Mouse (Mus musculus) heart, adult 2 months (tissue): ENCODE measurements around the gene Pigh. TPM values are rescaled to one million over a fixed set of nuclear protein-coding genes. Genes with fewer than 3 reads are reported as not detected.

Experiments
- DNase-seq, 2 experiments: peaks; one replicate each; pipeline ENCODE4 v3.0.0; 2021
- H3K27ac ChIP-seq: fragments of 200-600 bp; 2 replicates; pipeline ENCODE4 v1.8.1; 2022
- H3K27me3 ChIP-seq: fragments of 200-500 bp; 2 replicates; pipeline ENCODE4 v1.6.1; 2012; ENCODE audit warnings: mild to moderate bottlenecking, low read length, inconsistent platforms, mixed read lengths; ENCODE audit not compliant: control insufficient read depth, insufficient read depth
- H3K36me3 ChIP-seq: fragments of 200-500 bp; 2 replicates; pipeline ENCODE4 v1.6.1; 2012; ENCODE audit warnings: low read length, inconsistent platforms; ENCODE audit not compliant: control insufficient read depth, insufficient read depth
- H3K4me1 ChIP-seq: fragments of 200-500 bp; 2 replicates; pipeline ENCODE4 v1.6.1; 2011; ENCODE audit warnings: low read length; ENCODE audit not compliant: control insufficient read depth, insufficient read depth
- H3K4me3 ChIP-seq: fragments of 200-600 bp; 2 replicates; pipeline ENCODE4 v1.8.1; 2022
- H3K79me2 ChIP-seq: fragments of 200-500 bp; replicated peaks from 2 replicates; pipeline ENCODE4 v1.6.1; 2012; ENCODE audit warnings: mild to moderate bottlenecking, inconsistent platforms, low read length, moderate library complexity, mixed read lengths; ENCODE audit not compliant: control insufficient read depth, insufficient read depth
- H3K9ac ChIP-seq: fragments of 200-500 bp; 2 replicates; pipeline ENCODE4 v1.6.1; 2012; ENCODE audit warnings: low read depth, mild to moderate bottlenecking, control low read depth, inconsistent platforms, low read length, mixed read lengths
- CTCF ChIP-seq: fragments of 200-600 bp; IDR thresholded peaks from 2 replicates; pipeline ENCODE4 v1.8.1; 2022; ENCODE audit warnings: antibody characterized with exemption, mild to moderate bottlenecking, moderate library complexity
- EP300 ChIP-seq: fragments of 200-500 bp; IDR thresholded peaks from 2 replicates; pipeline ENCODE4 v1.6.1; 2011; ENCODE audit warnings: low read depth, low read length, control low read depth; ENCODE audit not compliant: insufficient read depth
- POLR2A ChIP-seq: fragments of 200-500 bp; IDR thresholded peaks from 2 replicates; pipeline ENCODE4 v1.6.1; 2011; ENCODE audit warnings: mild to moderate bottlenecking, low read depth, low read length, control low read depth; ENCODE audit not compliant: insufficient read depth
- WGBS: fragments of 180-500 bp; shearing (Covaris S2); methylation state at CpG from one replicate; pipeline ENCODE4 v1.1.7; 2018; 5-methylcytosine and 5-hydroxymethylcytosine counted together
- intact Hi-C: fragments of 180-260 bp; cut with DNase I; formaldehyde crosslinking; loops from one replicate; pipeline ENCODE4 v1.15.1; 2025
- polyA plus RNA-seq: library from polyadenylated mRNA; depleted of rRNA; stranded (reverse); fragments of >200 nt; gene quantifications from 2 replicates; pipeline ENCODE4 v1.2.3, GENCODE M21; 2012
- total RNA-seq, 2 experiments: library from RNA; stranded (reverse); gene quantifications; 2 replicates each; pipeline ENCODE4 v1.2.3; 2021

Pigh gene
- total and polyA plus RNA-seq, 3 experiments = 3.4 to 4.6 (median 4.4) TPM

GRCm38 (mm10) chr12:79131178-79131675 is 41.8 kb upstream of the Pigh start:
- intact Hi-C loops = no loop called here
- H3K4me3 ChIP-seq = no peak overlapping the region

GRCm38 (mm10) chr12:79130299-79131177 is 41.1 kb upstream of the Pigh start, which contains the start of gene Arg2:
TSS of gene Arg2 (plus strand) at chr12:79130777.
- Histone ChIP-seq H3K27me3 (peaks cover 10% of the 10 kb centered on the region), H3K4me1 (no peaks in the 10 kb centered on the region), H3K9ac (no peak within 1 kb of the TSS), H3K4me3 (peak within 1 kb of the TSS; percentile 24), H3K27ac (no peak within 1 kb of the TSS), H3K36me3 (no peaks in the 10 kb centered on the region), H3K79me2 (no peaks in the 10 kb centered on the region)
- TF ChIP-seq EP300 = no peak
- TF ChIP-seq CTCF = no peak
- no peak for TF ChIP-seq POLR2A
- intact Hi-C loops = no loop called here
- DNase-seq = peak; percentile 38 to 41
- WGBS = 1% methylated on average over 47 of the region's 47 CpGs

More at GRCm38 (mm10) chr12:79131178-79131675, 41.8 kb upstream of the Pigh start:
- H3K27ac ChIP-seq = no peak overlapping the region
- H3K36me3 ChIP-seq = no peaks in the 10 kb centered on the region
- no peak for DNase-seq
- 2% methylated on average over 22 of the region's 22 CpGs for WGBS
- TF ChIP-seq EP300 (no peak), CTCF (no peak), POLR2A (no peak)
- no peaks in the 10 kb centered on the region for H3K79me2 ChIP-seq
- H3K27me3 ChIP-seq = peaks cover 10% of the 10 kb centered on the region
- no peaks in the 10 kb centered on the region for H3K4me1 ChIP-seq
- no peak overlapping the region for H3K9ac ChIP-seq

- Histone ChIP-seq H3K27ac (no peak overlapping the region), H3K36me3 (no peaks in the 10 kb centered on the region), H3K9ac (no peak overlapping the region), H3K4me3 (no peak overlapping the region), H3K79me2 (no peaks in the 10 kb centered on the region), H3K4me1 (no peaks in the 10 kb centered on the region), H3K27me3 (no peaks in the 10 kb centered on the region)
- intact Hi-C loops = no loop called here
- no peak for TF ChIP-seq EP300
- no peak for TF ChIP-seq POLR2A
- TF ChIP-seq CTCF = peak; percentile 42
- 29% methylated on average over 3 of the region's 3 CpGs for WGBS
- no peak for DNase-seq
These were observed 33.4 kb upstream of the Pigh start for GRCm38 (mm10) chr12:79122820-79123219.

- DNase-seq = no peak
- intact Hi-C loops = no loop called here
- TF ChIP-seq POLR2A (no peak), CTCF (no peak), EP300 (no peak)
- Histone ChIP-seq H3K27me3 (no peaks in the 10 kb centered on the region), H3K4me3 (no peak overlapping the region), H3K36me3 (no peaks in the 10 kb centered on the region), H3K4me1 (no peaks in the 10 kb centered on the region), H3K79me2 (no peaks in the 10 kb centered on the region), H3K27ac (no peak overlapping the region), H3K9ac (no peak overlapping the region)
- 80% methylated on average over 4 of the region's 4 CpGs for WGBS
These were observed 29.5 kb upstream of the Pigh start for GRCm38 (mm10) chr12:79118991-79119390.

GRCm38 (mm10) chr12:79105312-79105711 is 15.9 kb upstream of the Pigh start:
- peaks cover 2% of the 10 kb centered on the region; the same call in 1 of the 2 replicates for H3K27me3 ChIP-seq
- no peak for TF ChIP-seq POLR2A
- no peak overlapping the region for H3K4me3 ChIP-seq
- intact Hi-C loops = no loop called here
- no peak for DNase-seq
- no peak overlapping the region for H3K27ac ChIP-seq
- WGBS = 87% methylated on average over 5 of the region's 5 CpGs
- no peak overlapping the region for H3K9ac ChIP-seq
- no peaks in the 10 kb centered on the region for H3K36me3 ChIP-seq
- H3K4me1 ChIP-seq = peaks cover 1% of the 10 kb centered on the region; the same call in 1 of the 2 replicates
- H3K79me2 ChIP-seq = no peaks in the 10 kb centered on the region

- H3K27ac ChIP-seq = no peak overlapping the region
- H3K36me3 ChIP-seq = no peaks in the 10 kb centered on the region
- H3K79me2 ChIP-seq = no peaks in the 10 kb centered on the region
- DNase-seq = no peak
- intact Hi-C loops = no loop called here
- H3K4me1 ChIP-seq = peaks cover 1% of the 10 kb centered on the region; the same call in 1 of the 2 replicates
- TF ChIP-seq POLR2A (no peak), CTCF (0 out of 2 replicates have a peak, but pooled peaks have one; percentile 2), EP300 (no peak)
- no peak overlapping the region for H3K9ac ChIP-seq
- H3K4me3 ChIP-seq = no peak overlapping the region
- WGBS = 75% methylated on average over 2 of the region's 2 CpGs
- peaks cover 2% of the 10 kb centered on the region; the same call in 1 of the 2 replicates for H3K27me3 ChIP-seq
These were observed 15.1 kb upstream of the Pigh start for GRCm38 (mm10) chr12:79104544-79104943.
